Mouse (Mus musculus) cerebellum, adult (tissue): ENCODE data around the gene Pdcd1lg2.
A peak's percentile ranks its signal among the peaks of the same experiment; 100 is the strongest.

Experiments used
- ATAC-seq: cut with Nextera tagmentation; 2 replicates; pipeline ENCODE4 v1.9.2; 2017; ENCODE audit warnings: mild to moderate bottlenecking, moderate library complexity, mixed read lengths; ENCODE audit not compliant: insufficient number of reproducible peaks, low FRiP score, low TSS enrichment

Pdcd1lg2 gene

DNA sequence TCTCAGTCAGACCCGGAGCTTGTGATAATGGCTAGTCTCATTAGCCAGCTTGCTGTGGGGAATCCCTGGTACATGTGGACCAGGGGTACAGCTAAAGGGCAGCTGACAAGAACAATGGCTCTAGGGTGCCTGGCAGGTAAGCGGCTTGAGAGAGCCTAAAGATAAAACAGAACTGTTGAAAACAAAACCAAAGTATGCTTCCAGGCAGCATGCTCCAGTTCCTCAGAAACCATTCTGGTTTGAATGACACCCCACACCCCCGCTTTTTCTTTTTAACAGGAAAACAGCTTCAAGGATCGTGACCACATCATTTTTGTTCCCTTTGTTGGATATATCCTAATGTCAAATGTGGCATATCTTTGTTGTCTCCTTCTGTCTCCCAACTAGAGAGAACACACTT, at the start of gene Pdcd1lg2:
Gene Pdcd1lg2 (plus strand): TSS at position 301 of the 400 bp plus-strand sequence.
- no peak for ATAC-seq

DNA sequence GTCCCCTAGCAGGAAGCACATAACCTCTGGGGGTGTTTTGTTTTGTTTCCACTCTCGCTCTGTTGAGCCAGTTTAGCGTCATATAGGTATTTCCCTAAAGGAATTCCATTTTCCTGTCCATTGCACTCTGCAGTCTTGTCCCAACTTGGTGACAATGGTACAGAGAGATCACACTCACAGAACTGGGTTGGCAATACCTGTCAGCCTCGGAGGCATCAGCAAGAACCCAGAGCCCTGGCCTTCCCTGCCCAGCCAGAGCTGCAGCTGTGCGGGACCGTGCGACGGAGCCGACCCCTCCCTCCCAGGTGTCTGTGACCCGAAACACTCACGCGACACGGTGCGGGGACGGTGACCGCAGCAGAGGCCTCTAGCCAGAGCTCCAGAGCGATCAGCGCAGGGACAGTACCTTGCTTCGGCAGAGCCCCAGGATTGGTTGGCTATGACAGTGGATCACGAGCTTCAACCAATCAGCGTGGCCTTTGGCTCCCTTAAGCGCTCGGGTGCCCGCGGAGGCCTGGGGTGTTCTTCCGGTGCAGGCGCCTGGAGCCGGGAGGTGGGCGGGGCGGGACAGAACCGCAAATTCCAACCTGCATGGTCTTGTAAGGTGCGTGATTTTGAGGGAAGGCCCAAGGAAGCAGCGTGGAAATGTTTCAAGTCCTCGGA, 49.1 kb upstream of the Pdcd1lg2 start:
- ATAC-seq: peak; percentile 100

DNA sequence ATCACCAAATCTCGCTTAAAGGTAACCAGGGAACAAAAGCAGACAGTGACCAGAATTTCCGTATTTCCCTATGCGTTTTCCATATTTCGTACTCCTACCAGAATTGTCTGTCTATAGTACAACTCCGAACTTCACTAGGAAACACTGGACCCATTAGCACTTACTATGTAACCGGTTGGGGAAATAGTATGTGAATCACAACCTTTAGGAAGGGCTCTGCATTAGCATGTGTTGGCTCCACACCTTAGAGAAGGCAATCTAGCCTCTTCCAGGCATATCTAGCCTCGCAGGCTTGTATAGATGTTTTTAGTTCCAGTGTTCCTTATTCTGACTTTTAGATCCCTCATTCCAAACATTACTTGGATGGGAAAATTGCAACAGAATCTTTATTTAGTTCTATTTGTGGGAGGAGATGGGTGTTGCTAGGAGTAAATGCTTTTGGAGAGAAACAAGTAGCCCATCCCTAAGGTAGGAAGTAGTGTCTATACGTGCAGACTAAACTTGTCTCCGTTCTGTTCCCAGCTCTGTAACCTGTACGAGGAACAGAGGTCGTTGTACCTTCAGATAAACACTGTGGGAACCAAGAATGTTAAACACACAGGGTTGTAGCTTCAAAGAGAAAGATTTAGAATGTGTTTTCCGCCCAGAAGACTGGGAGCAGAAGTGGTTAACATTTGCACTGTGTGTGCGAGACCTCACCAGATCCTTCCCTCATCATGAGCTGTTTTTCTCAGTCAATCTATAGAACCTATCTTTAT, 48.4 kb upstream of the Pdcd1lg2 start:
- peak; percentile 11; the same call in 1 of the 2 replicates for ATAC-seq

DNA sequence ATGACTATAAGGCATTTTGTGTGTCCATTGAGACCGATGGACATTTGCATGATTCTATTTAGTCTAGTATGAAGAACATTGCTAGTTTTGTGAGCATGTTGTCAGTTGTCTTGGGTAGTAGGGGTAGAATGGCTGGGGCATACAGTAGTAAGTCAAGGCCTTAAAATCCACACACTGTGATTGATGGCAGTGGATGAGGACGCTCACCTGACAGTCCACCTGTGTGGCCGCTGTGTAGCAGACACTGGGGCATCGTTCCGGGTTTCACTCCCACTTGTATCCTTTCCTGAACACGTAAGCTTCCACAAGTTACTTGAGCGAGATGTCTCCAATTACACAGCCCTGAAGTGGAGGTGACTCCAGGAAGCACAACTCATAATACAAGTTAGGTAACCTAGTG, 47.2 kb upstream of the Pdcd1lg2 start:
- no peak for ATAC-seq

DNA sequence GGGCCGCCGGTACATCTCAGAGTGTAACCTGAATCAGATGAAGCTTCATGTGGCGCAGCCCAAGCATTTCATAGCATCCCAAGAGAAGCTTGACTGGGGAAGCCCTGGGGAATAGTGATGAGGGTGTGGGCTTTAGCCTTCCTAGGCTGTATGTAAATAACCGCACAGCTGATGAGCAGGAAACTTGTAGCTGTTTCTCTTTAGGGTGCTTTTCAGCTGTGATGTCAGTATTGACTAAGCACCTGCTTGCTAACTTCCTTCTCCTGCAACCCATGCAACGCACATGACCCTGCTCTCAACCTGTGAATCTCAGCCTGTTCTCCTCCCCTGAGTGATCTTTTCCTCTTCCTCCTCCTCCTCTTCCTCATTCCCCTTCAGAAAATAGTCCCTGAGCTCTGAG, 46.6 kb upstream of the Pdcd1lg2 start:
- no peak for ATAC-seq

DNA sequence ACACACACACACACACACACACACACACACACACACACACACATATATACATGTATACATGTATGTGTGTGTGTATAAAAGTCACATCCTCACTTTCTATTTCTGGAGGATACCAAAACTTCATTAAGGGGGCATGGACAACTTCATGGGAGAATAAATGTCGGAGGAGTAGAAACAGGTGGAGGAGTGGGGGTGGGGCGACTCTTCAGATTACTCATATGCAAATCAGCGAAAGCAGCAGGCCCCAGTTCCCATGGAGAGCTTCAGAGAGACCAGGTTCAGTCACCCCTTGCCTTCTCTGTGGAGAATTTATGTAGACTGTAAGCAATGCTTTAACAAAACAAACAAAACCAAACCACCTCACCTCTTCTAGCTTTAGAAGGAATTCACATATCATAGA, 45.6 kb upstream of the Pdcd1lg2 start:
- ATAC-seq: no peak

DNA sequence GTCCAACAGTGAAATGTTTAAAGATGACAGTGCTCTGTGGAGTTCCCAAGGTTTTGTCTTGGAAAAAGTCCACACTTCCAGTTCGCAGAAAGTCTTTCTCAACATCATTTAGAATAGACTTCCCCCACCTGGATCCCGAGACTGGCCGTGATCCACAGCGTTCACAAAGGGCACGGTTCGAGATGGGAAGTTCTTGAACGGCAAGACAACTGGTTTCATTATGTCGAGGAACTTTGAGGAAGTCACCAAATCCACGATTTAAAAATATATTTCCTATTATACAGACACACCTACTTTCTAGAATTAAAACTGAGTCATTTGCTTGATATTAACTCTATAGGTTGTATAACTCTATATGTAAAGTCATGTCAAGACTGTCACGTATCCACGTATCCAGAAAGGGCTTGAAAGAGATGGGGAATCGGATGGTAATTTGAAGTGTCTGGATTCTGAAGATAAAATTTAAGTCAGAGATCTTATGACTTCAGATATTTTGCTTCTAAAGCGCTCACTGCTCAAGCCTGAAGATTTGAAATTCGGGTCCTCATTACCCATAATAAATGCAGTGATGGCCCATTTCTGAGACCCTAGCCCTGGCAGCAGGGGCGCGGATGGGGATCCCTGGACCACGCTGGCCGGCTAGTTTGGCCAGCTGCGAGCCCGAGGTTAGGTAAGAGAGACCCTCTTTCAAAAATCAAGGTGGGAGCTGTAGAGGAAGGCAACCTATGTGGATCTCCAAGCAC, 44.3 kb upstream of the Pdcd1lg2 start:
- no peak for ATAC-seq

DNA sequence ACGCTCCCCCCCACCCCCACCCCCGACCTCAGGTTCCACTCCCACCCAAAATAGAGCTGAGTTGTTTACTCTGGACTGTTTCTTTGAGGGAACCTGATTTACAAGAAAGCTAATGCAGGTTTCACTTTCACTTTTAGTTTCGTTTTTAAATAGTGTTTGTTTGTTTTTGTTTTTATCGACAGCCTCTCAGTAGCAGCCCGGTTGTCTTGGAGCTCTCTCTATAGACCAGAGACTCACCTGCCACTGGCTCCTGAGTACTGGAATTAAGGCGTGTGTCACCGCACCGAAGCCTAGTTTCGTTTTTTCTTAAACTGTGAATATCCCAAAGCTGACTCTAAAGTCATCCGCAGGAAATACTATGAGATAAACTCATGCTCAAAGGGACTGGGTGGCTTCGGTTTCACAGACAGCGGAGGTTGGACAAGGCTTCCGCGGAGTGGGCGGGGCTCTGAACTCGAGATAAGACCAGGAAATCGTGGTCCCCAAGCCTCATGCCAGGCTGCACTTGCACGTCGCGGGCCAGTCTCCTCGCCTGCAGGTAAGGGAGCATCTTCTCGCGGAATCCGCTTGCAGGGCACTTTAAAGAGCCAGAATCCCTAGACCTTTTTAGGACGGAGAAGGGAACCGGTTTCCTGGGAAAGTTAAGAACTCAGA, 43.6 kb upstream of the Pdcd1lg2 start, which contains the start of the genes Plgrkt and Cd274:
Gene Plgrkt (minus strand): TSS at position 422 of the 654 bp plus-strand sequence.
Gene Cd274 (plus strand): TSS at position 487 of the 654 bp plus-strand sequence.
- ATAC-seq: peak; percentile 85

DNA sequence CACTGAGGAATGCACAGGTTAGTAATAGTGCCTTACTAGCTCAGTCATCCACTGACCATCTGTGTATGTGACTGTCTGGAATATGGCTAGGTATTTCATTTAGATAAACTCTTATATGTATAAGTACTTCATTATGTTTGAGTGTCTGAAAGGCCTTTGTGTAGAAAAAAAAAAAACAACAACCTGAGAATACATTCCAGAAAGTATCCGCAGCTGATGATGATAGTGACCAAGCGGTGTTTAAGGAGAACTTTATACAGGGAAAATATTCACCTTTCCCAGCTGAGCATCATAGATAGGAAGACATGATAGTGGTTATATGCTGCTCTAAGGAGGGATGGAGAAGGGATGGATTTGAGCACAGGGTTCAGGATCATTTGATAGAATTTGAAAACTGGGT, 42.7 kb upstream of the Pdcd1lg2 start:
- ATAC-seq: no peak

DNA sequence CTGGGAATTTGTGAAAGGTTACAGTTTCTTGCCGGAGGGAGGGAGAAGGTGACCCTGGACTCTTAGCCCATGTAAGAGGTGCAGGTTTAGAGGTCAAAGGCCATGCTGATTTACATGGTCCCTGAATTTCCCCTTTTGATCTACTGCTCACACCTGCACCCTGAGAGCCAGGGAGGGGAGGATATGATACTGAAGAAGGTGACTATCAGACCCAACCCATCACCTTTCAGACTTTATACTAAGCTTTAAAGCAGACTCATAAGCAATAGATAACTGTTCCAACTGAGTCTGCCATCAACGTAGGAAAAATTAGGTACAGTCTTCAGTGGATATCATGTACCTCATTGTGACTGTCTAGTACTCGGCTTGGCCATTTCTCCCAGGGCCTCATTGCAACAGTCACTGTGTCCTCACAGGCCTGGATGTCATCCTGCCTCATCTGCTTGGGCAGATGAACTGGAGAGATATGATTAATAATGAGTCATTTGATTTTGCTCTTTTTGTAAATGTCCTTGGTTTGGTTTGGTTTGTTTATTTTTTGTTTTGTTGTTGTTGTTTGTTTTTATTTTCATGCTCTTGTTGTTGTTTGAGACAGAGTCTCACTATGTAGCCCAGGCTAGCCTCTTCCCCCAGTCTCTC, 41.9 kb upstream of the Pdcd1lg2 start:
- no peak for ATAC-seq

DNA sequence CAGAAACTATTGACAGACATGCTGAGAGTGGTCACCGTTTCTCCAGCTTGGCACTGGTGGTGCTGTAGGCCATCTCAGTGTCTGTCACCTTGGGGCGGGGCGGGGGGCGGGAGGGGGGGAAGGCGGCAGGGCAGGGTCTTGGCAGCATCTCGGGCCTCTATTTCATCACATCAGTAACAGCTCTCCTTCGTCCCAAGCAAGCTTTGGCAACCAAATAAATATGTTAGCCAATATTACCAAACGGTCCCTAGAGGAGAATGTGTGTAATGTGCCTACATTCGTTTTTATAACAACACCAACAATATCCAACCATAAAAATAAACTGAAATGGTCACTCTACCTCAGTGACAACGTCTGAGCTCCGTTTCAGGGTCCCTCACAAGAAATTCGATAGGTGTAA, 40.6 kb upstream of the Pdcd1lg2 start:
- no peak for ATAC-seq

DNA sequence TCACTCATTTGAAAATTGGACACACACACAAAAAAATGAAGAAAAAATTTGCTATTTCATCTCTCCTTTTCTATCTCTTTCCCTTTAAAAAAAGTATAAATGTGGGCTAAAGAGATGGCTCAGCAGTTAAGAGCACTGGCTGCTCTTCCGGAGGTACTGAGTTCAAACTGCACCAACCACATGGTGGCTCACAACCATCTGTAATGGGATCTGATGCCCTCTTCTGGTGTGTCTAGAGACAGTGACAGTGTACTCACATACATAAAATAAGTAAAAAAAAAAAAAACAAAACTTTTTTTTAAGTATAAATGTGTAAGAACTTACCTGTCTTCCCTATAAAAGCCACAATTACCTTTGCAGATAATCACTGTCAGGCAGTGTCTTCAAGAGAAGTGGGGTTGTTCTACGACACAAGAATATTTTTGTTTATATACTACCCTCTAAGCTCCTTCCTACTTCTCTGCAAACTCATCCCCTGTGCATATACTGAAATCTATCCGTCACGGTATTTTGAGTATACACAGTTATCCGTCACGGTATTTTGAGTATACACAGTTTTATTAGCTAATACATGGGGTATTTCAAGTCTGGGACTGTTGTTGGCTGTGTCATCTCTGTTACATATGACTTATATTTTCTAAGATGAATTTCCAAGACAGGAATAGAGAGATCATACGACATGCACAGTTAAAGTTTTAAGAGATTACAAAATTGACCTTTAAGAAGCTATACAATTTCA, 40.0 kb upstream of the Pdcd1lg2 start:
- no peak for ATAC-seq

DNA sequence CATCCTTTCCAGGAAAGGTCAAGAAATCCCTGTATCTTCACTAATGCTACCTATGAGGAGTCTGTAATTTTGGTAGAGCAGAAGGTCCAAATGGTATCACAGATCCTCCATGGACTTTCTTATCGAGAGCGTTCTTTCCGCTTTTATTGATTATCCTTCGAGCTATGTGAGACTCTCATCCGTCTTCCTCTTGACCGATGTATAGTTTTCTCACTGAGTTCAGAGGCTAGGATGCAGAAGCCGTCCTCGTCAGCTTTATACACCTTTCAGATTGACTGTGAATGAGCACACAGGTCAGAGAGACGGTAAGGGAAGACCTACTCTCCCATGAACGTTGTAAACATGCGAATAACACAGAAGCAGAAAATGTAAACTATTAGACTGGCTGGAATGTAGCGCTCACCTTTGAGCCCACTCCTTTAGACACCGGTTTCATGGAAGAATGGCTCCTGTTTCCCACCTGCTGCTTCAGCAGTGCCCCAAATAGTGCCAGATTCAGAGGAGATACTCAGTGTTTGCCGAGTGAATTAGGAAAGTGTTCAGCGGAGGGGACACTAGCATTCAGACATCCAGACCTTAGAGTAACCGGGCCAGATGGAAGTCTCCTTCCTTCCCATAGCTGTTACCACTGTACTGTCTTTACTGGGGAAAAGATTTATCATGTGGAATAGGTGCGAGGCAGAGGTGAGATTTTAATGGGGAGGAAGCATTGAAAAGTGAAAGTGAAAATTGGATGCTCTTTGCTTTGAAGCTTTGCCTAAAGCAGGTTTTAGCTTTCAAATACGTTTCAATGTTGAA, 39.2 kb upstream of the Pdcd1lg2 start:
- ATAC-seq: no peak

DNA sequence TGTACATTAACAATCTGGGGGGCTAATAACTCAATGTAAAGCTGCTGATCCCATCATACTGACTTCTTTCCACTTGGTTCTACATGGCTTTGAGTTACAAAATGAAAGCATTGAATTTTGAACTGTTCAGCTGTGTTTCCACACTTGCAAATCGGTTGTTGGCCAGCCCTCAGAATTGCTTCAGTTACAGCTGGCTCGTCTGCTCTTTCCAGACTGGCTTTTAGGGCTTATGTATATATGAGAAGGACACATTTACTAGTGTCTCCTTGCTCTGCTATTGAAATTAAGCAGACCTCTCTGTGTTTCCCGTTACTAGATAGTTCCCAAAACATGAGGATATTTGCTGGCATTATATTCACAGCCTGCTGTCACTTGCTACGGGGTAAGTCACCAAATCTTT, 38.6 kb upstream of the Pdcd1lg2 start:
- no peak for ATAC-seq

DNA sequence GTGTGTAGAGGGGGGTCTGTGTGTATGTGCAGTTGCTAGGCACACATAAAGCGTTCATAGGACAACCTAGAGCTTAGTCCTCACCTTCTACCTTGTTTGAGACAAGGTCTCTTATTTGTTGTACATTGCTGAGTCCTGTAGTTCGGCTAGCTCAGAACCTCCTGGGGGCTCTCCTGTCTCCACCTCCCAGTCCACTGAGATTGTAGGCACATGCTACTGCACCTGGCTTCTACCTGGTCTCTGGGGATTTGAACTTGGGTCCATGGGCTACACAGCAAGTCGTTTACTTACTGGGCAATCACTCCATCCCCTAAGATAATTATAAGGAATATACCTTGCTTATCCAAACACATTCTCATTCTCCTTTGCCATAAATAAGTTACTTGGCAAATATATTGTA, 38.1 kb upstream of the Pdcd1lg2 start:
- ATAC-seq: no peak

DNA sequence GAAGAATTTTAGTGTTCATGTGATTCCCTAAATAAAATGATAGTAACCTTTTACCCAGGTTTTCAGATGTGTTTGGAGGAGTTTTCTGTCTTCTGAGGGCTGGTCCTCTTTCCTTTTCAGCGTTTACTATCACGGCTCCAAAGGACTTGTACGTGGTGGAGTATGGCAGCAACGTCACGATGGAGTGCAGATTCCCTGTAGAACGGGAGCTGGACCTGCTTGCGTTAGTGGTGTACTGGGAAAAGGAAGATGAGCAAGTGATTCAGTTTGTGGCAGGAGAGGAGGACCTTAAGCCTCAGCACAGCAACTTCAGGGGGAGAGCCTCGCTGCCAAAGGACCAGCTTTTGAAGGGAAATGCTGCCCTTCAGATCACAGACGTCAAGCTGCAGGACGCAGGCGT, 37.3 kb upstream of the Pdcd1lg2 start:
- no peak for ATAC-seq

DNA sequence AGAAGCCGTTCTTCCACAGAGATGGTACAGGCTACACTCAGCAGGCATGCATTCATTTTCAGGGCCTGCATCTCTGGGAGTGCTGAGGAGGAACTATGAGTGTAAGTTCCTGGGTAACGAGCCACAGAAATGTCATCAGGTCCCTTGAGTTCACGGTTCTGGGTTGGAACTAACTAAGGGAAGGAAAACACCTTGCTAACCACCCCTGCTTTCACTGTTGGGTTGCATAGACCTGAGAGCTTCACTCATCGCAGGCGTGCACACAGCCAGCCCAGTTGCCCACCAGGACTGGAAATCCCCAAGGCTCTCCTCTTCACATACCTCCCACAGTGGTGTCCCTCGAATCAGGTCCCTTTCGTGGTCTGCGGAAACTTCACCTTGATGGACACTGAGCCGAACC, 35.8 kb upstream of the Pdcd1lg2 start:
- ATAC-seq: no peak

DNA sequence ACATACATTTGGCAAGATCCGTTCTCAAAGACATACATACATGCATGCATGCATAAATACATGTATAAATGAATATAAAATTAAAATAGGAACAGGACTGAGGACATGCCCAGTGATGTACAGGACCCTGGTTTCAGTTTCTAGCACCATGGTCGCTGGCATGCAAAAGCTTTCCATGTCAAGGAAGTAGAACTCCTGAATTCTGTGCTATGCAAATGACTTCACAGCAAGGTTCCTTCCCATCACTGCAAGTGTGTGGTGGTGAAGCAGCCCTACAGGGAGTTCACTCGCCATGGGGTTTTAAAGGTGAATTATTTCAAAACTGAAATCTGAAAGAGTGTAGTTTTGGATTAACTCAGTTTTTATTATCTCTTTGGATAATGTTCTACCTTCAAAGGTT, 34.3 kb upstream of the Pdcd1lg2 start:
- ATAC-seq: no peak
